Mouse (Mus musculus) lung, adult 2 months (tissue): Measurements from ENCODE around the gene Pgrmc2. TPM values are rescaled to one million over a fixed set of nuclear protein-coding genes. Genes with fewer than 3 reads are reported as not detected.
A peak's percentile ranks its signal among the peaks of the same experiment; 100 is the strongest.

ENCODE experiments used
- DNase-seq: peaks from one replicate; pipeline ENCODE4 v3.0.0; 2022
- H3K4me1 ChIP-seq: fragments of 200-500 bp; 2 replicates; pipeline ENCODE4 v1.6.1; 2011; ENCODE audit warnings: low read length; ENCODE audit not compliant: control insufficient read depth, insufficient read depth
- H3K4me3 ChIP-seq: fragments of 200-500 bp; replicated peaks from 2 replicates; pipeline ENCODE3; 2011; ENCODE audit warnings: low read depth, mild to moderate bottlenecking, control low read depth, low read length; ENCODE audit errors: extremely low read depth
- CTCF ChIP-seq: fragments of 200-500 bp; IDR thresholded peaks from 2 replicates; pipeline ENCODE4 v1.5.1; 2011; ENCODE audit warnings: mild to moderate bottlenecking, low read length, control low read depth; ENCODE audit not compliant: insufficient read depth
- POLR2A ChIP-seq: fragments of 200-500 bp; IDR thresholded peaks from 2 replicates; pipeline ENCODE4 v1.6.1; 2011; ENCODE audit warnings: low read depth, mild to moderate bottlenecking, control low read depth, low read length, borderline replicate concordance; ENCODE audit errors: extremely low read depth
- WGBS: fragments of 180-500 bp; shearing (Covaris S2); methylation state at CpG from one replicate; pipeline ENCODE4 v1.1.7; 2018; 5-methylcytosine and 5-hydroxymethylcytosine counted together
- polyA plus RNA-seq: library from polyadenylated mRNA; depleted of rRNA; stranded (reverse); fragments of >200 nt; gene quantifications from 2 replicates; pipeline ENCODE4 v1.2.3, GENCODE M21; 2012; rRNA removed

Gene Pgrmc2
- 15.8 and 19.1 TPM in 2 replicates for polyA plus RNA-seq

GRCm38 (mm10) chr3:41082885-41083789 is at the start of gene Pgrmc2:
TSS of gene Pgrmc2 (minus strand) at chr3:41083046.
- Histone ChIP-seq H3K4me1 (no peaks in the 10 kb centered on the region; the same call in 1 of the 2 replicates), H3K4me3 (peak within 1 kb of the TSS; percentile 83)
- TF ChIP-seq POLR2A (peak; percentile 93), CTCF (no peak)
- DNase-seq, result peak; percentile 97
- under 1% methylated on average over 89 of the region's 95 CpGs for WGBS

DNA sequence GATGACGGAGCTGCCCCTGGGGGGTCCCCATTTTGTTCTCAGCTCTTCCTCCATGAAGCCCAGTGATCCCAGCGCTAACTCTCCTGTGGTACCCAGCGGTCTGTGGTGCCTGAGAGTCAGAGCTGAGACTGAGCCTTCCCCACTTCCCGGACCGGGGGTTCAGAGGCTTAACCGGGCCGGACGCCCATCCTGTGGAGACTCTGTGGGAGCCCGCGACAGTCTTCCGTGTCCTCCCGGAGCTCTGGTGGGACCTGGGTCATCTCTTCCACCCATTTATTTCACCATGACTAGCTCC is 41.1 kb upstream of the Pgrmc2 start:
- WGBS, result 20% methylated on average over 12 of the region's 12 CpGs
- DNase-seq, result no peak
- H3K4me1 ChIP-seq, result no peaks in the 10 kb centered on the region
- TF ChIP-seq CTCF (no peak), POLR2A (no peak)
- no peak overlapping the region for H3K4me3 ChIP-seq

DNA sequence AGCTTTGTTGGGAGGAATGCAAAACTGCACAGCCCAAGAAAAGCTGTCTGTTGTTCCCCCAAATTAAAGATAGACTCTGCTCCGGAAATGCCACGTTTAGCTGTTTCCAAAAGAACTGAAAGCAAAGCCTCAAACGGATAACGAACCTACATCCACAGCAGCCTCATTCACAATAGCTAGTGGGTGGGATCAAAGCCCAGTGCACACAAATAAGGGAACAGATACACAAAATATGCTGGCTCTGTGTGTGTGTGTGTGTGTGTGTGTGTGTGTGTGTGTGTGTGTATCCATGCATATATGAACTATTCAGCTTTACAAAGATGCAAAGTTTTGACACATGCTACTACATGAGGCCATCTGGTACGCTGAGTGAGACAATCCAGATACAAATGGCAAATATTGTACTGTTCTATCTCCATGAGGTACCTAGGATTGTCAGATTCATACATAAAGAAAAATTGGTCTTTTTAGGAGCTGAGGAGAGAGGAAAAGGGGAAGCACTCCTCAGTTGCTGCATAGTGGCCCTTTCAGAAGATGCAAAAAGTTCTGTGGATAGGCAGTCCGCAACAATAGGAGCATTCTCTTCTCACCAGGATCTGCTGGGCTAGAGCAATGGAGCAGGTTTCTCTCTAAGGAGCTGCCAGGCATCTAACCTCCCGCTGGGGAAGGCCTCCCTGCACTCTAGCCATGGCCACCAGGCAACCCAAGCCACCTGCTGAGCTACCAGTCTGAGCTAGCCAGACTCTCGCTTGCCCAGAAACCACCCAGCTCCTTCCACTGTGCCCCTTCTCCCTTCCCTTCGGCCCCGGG is 40.5 kb upstream of the Pgrmc2 start:
- TF ChIP-seq POLR2A, result no peak
- no peak for TF ChIP-seq CTCF
- DNase-seq, result no peak
- no peak overlapping the region for H3K4me3 ChIP-seq
- WGBS, result 51% methylated on average over 10 of the region's 10 CpGs
- no peaks in the 10 kb centered on the region for H3K4me1 ChIP-seq

- DNase-seq, result no peak
- H3K4me3 ChIP-seq, result no peak overlapping the region
- 38% methylated on average over 5 of the region's 5 CpGs for WGBS
- no peaks in the 10 kb centered on the region; the same call in 1 of the 2 replicates for H3K4me1 ChIP-seq
- TF ChIP-seq CTCF (no peak), POLR2A (no peak)
These were observed 35.3 kb upstream of the Pgrmc2 start for GRCm38 (mm10) chr3:41118173-41118572.

DNA sequence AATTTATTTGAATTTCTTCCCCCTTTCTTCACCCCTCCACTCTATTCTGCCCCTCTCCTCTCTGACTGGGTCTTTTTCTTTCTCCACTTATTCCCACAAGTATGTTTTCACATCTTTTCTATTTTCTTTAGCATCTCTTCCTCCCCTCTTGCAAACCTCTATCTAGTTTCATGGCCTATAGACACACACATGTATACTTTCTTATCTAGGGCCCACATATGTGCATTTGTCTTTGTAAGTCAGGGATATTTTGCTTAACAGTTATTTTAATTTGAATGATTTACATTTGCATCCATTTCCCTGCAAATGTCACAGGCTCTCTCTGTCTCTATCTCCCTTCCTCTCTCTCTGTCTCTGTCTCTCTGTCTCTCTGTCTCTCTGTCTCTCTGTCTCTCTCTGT is 34.6 kb upstream of the Pgrmc2 start:
- no peak overlapping the region for H3K4me3 ChIP-seq
- no peaks in the 10 kb centered on the region; the same call in 1 of the 2 replicates for H3K4me1 ChIP-seq
- no peak for TF ChIP-seq POLR2A
- no peak for TF ChIP-seq CTCF
- DNase-seq, result no peak

GRCm38 (mm10) chr3:41113186-41113585 is 30.3 kb upstream of the Pgrmc2 start:
- no peak for DNase-seq
- no peak for TF ChIP-seq POLR2A
- TF ChIP-seq CTCF, result no peak
- WGBS, result 56% methylated on average over 5 of the region's 5 CpGs
- no peak overlapping the region for H3K4me3 ChIP-seq
- no peaks in the 10 kb centered on the region; the same call in 1 of the 2 replicates for H3K4me1 ChIP-seq

GRCm38 (mm10) chr3:41108306-41108785 is 25.5 kb upstream of the Pgrmc2 start:
- no peak for TF ChIP-seq POLR2A
- no peak for TF ChIP-seq CTCF
- WGBS, result 7% methylated on average over 6 of the region's 6 CpGs
- no peaks in the 10 kb centered on the region; the same call in 1 of the 2 replicates for H3K4me1 ChIP-seq
- no peak overlapping the region for H3K4me3 ChIP-seq
- DNase-seq, result no peak

GRCm38 (mm10) chr3:41107600-41108305 is 24.9 kb upstream of the Pgrmc2 start:
- 32% methylated on average over 14 of the region's 14 CpGs for WGBS
- Histone ChIP-seq H3K4me1 (no peaks in the 10 kb centered on the region; the same call in 1 of the 2 replicates), H3K4me3 (no peak overlapping the region)
- TF ChIP-seq CTCF (no peak), POLR2A (no peak)
- DNase-seq, result no peak

DNA sequence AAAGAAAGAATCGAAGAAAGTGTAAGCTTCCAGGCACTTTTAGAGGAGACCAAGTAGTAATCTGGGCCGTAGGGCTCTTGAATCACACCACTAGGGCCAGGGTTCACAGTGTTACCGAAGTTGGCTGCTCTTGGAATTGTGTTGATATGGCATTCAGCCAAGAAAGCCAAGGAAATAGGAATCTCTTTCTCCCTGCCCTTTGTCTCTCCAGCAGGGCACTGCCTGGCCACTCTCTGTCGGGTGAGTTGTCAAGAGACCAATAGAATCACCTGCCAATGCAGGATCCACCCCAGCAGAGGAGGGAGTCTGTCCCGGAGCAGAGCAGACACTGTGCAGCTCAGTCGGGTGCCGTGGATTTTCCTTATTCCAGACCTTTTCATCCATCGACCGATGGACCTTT is 19.1 kb upstream of the Pgrmc2 start:
- DNase-seq, result no peak
- Histone ChIP-seq H3K4me3 (no peak overlapping the region), H3K4me1 (no peaks in the 10 kb centered on the region)
- TF ChIP-seq POLR2A (no peak), CTCF (no peak)
- 75% methylated on average over 9 of the region's 9 CpGs for WGBS
